Mouse (Mus musculus) E14TG2a.4 (cell line): ENCODE results near the gene Lhb.

Source experiments
- CTCF ChIP-seq: conservative IDR thresholded peaks from 2 replicates; pipeline ENCODE4 v1.5.1; 2014; ENCODE audit warnings: low read length
- NANOG ChIP-seq: IDR thresholded peaks from 2 replicates; pipeline ENCODE4 v1.6.1; 2014; ENCODE audit warnings: borderline replicate concordance, low read length, mixed read lengths
- POU5F1 ChIP-seq: IDR thresholded peaks from 2 replicates; pipeline ENCODE4 v1.6.1; 2014; ENCODE audit warnings: low read length, borderline replicate concordance

DNA sequence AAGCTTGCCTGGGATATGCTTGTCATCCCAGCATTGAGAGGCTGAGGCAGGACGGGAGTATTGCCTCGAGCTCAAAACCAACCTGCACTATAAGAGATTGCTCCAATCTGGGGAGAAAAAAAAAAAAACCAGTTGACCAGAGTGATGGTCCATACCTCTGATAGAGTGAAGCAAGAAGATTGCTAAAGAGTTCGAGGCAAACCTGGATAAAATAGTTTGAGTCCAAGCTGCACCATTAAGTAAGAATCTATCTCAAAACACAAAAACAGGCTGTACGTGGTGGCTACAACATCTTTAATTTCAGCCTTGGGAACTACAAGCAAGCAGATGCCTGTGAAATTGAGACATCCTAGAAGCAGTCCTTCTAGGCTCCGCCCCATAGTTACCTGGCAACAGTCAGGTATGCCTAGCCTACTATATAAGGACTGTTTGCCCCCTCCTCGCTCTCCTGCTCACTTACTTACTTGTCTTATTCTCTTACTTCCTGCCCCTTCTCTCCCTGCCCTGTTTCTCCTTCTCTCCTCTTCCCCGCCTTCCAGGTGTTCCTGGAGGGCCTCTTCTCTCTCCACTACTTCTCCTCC is 46.6 kb downstream of the Lhb start:
- TF ChIP-seq CTCF, result no peak
- no peak for TF ChIP-seq POU5F1
- no peak for TF ChIP-seq NANOG
